Mouse (Mus musculus) embryonic facial prominence, embryonic 15.5 days (tissue): ENCODE data around the gene Lmnb2. TPM values are rescaled to one million over a fixed set of nuclear protein-coding genes. Genes with fewer than 3 reads are reported as not detected.

Experiments used
- ATAC-seq: fragments of 200-750 bp; cut with Nextera tagmentation; 2 replicates; pipeline ENCODE4 v1.8.0; 2017; ENCODE audit warnings: low read depth, moderate TSS enrichment; ENCODE audit not compliant: insufficient number of reproducible peaks, low FRiP score, low TSS enrichment
- H3K27ac ChIP-seq: fragments of 300-500 bp; sonication (generic); replicated peaks from 2 replicates; pipeline ENCODE4 v1.5.1; 2015; ENCODE audit warnings: mild to moderate bottlenecking, inconsistent platforms
- H3K27me3 ChIP-seq: fragments of 300-500 bp; sonication (generic); 2 replicates; pipeline ENCODE4 v1.6.1; 2015; ENCODE audit warnings: inconsistent platforms
- H3K36me3 ChIP-seq: fragments of 300-500 bp; sonication (generic); 2 replicates; pipeline ENCODE4 v1.6.1; 2015; ENCODE audit warnings: mild to moderate bottlenecking, inconsistent platforms
- H3K4me1 ChIP-seq: fragments of 300-500 bp; sonication (generic); 2 replicates; pipeline ENCODE4 v1.6.1; 2015; ENCODE audit warnings: inconsistent platforms
- H3K4me2 ChIP-seq: fragments of 300-500 bp; sonication (generic); replicated peaks from 2 replicates; pipeline ENCODE4 v1.6.1; 2015; ENCODE audit warnings: mild to moderate bottlenecking, inconsistent platforms
- H3K4me3 ChIP-seq: fragments of 300-500 bp; sonication (generic); replicated peaks from 2 replicates; pipeline ENCODE4 v1.5.1; 2015; ENCODE audit warnings: mild to moderate bottlenecking, inconsistent platforms
- H3K9ac ChIP-seq: fragments of 300-500 bp; sonication (generic); 2 replicates; pipeline ENCODE4 v1.6.1; 2015; ENCODE audit warnings: inconsistent platforms
- H3K9me3 ChIP-seq: fragments of 300-500 bp; sonication (generic); replicated peaks from 2 replicates; pipeline ENCODE4 v1.6.1; 2016; ENCODE audit warnings: inconsistent platforms
- WGBS: fragments of 180-500 bp; shearing (Covaris S2); methylation state at CpG from one replicate; pipeline ENCODE4 v1.1.7; 2015; 5-methylcytosine and 5-hydroxymethylcytosine counted together
- polyA plus RNA-seq: library from polyadenylated mRNA; unstranded; fragments of >200 nt; fragmentation: Nextera tagmentation; extraction: Ambion mirVana; gene quantifications from 2 replicates; pipeline ENCODE4 v1.2.1, GENCODE M21; 2015

The Lmnb2 gene
- 56.7 and 60.1 TPM in 2 replicates for polyA plus RNA-seq

DNA sequence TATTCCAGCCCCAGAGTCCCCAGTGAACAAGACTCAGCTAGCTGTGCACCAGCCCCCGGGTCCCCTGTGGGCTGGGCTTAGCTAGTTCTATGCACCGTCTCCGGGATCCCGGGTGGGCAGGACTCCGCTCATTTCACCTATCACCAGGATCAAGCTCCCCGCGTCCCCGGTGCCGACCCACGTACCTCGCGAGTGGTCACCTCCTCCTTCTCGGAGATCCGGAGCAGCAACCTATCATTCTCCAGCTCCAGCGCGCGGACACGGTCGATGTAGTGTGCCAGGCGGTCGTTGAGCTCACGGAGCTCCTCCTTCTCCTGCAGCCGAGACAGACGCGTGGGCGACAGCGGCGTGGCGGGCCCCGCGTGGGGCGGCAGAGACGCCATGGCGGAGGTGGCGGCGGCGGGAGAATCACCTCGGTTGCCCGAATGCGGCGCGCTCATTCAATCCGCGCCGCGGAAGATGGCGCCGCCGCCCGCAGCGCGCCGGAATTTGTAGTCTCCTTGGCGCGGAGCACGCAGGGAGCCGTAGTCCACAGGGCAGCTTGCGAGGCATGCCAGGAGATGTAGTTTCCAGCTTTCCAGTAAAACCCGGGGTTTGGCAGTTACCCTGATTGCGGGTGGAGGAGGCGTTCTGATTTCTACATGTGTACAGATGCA is at the start of gene Lmnb2:
Gene Lmnb2 (minus strand): TSS at position 467 of the 656 bp plus-strand sequence.
- Histone ChIP-seq H3K4me2 (peak within 1 kb of the TSS; percentile 93), H3K27ac (peak within 1 kb of the TSS; percentile 80), H3K9ac (peak within 1 kb of the TSS; percentile 79), H3K36me3 (peaks cover 20% of the 10 kb centered on the region), H3K9me3 (no peaks in the 10 kb centered on the region), H3K27me3 (no peaks in the 10 kb centered on the region), H3K4me1 (peaks cover 49% of the 10 kb centered on the region), H3K4me3 (peak within 1 kb of the TSS; percentile 91)
- 0 out of 2 replicates have a peak, but pooled peaks have one; percentile 20 for ATAC-seq
- WGBS: under 1% methylated on average over 55 of the region's 61 CpGs

- 53% methylated on average over 3 of the region's 3 CpGs for WGBS
- Histone ChIP-seq H3K9ac (no peak overlapping the region; the same call in 1 of the 2 replicates), H3K27ac (no peak overlapping the region), H3K4me1 (peaks cover 26% of the 10 kb centered on the region), H3K4me2 (no peak overlapping the region), H3K9me3 (no peaks in the 10 kb centered on the region), H3K27me3 (no peaks in the 10 kb centered on the region), H3K4me3 (no peak overlapping the region), H3K36me3 (no peaks in the 10 kb centered on the region)
- 0 out of 2 replicates have a peak, but pooled peaks have one; percentile 29 for ATAC-seq
Observed at GRCm38 (mm10) chr10:80967101-80967656, 49.1 kb upstream of the Lmnb2 start.

- Histone ChIP-seq H3K4me3 (no peak overlapping the region), H3K9ac (no peak overlapping the region), H3K27ac (no peak overlapping the region), H3K36me3 (no peaks in the 10 kb centered on the region), H3K27me3 (no peaks in the 10 kb centered on the region), H3K9me3 (no peaks in the 10 kb centered on the region), H3K4me2 (no peak overlapping the region), H3K4me1 (peaks cover 35% of the 10 kb centered on the region)
- WGBS: 41% methylated on average over 12 of the region's 12 CpGs
- ATAC-seq: no peak
Observed at GRCm38 (mm10) chr10:80966296-80966695, 48.3 kb upstream of the Lmnb2 start.

DNA sequence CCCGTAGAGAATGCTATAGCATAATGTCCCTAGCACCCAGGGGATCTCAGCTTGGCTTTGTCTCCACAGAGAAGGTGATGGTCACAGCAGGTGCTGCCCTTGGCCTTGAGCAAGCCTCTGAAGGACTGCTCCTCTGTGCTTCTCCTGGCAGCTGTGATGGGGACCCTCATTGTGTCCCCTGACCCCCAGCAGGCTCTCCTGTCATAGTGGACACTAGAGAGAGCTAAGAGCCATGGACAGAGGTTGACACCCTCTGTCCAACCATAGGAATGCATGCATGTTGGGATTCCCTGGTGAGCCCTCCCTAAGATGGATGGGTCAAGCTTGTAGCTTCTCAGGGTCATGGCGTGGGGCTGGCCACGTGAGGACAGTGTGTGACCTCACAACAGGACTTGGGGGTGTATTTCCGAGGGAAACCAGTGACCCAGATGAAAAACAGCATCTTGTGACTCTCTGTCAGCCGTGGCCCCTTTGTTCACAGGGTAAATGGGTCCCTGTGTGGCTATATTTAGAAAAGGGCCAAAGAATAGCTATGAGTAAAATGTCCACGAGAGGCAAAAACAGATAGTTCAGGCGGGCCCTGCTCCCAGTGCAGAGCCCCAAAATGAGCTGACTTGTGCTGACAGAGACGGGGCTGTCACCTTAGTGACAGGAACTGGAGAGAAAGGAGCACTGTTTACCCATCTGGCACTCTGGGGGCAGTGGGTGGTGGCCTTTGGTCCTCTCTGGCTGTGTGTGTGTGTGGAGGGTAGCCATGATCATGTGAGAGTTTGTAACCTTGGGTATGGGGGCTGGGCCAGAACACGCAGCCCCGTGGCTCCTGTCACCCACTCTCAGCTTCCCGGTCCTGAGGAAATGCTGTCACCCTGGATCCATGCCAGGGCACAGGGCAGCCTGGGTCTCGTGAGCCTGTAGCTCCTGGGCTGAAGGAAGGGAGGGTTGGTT is 45.3 kb upstream of the Lmnb2 start:
- peaks cover 47% of the 10 kb centered on the region for H3K4me1 ChIP-seq
- no peak for ATAC-seq
- WGBS: 57% methylated on average over 12 of the region's 12 CpGs
- H3K36me3 ChIP-seq: no peaks in the 10 kb centered on the region
- H3K9me3 ChIP-seq: no peaks in the 10 kb centered on the region
- no peak overlapping the region for H3K4me2 ChIP-seq
- no peak overlapping the region for H3K9ac ChIP-seq
- no peaks in the 10 kb centered on the region for H3K27me3 ChIP-seq
- H3K27ac ChIP-seq: no peak overlapping the region
- no peak overlapping the region for H3K4me3 ChIP-seq

GRCm38 (mm10) chr10:80962585-80962984 is 44.5 kb upstream of the Lmnb2 start:
- no peaks in the 10 kb centered on the region for H3K9me3 ChIP-seq
- H3K9ac ChIP-seq: no peak overlapping the region
- H3K4me2 ChIP-seq: no peak overlapping the region
- no peak overlapping the region for H3K4me3 ChIP-seq
- peak overlapping the region; percentile 89 for H3K27ac ChIP-seq
- H3K4me1 ChIP-seq: peaks cover 46% of the 10 kb centered on the region
- no peaks in the 10 kb centered on the region for H3K36me3 ChIP-seq
- no peak for ATAC-seq
- H3K27me3 ChIP-seq: no peaks in the 10 kb centered on the region
- 57% methylated on average over 5 of the region's 5 CpGs for WGBS

DNA sequence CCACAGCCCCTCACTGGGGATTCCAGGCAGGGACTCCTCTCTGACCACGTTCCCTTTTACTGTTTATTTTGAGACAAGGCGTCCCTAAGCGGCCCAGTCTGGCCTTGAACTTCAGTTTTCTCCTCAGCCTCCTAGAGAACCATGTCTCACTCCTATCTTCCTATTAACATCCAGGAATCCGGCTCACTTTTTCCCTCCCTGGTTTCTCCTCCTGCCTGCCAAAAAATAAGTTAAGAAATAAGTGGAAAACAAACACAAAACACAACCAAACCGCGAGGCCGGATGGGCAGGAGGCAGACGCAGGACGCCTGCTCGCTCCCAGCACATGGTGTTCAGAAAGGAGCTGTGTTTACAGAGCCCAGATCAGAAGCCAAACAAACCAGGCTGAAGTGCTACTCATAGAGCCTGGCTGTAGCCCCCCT is 44.0 kb upstream of the Lmnb2 start:
- H3K4me2 ChIP-seq: no peak overlapping the region
- no peak for ATAC-seq
- H3K36me3 ChIP-seq: no peaks in the 10 kb centered on the region
- no peak overlapping the region for H3K9ac ChIP-seq
- WGBS: 28% methylated on average over 10 of the region's 10 CpGs
- peaks cover 41% of the 10 kb centered on the region for H3K4me1 ChIP-seq
- no peak overlapping the region for H3K4me3 ChIP-seq
- H3K27me3 ChIP-seq: no peaks in the 10 kb centered on the region
- H3K9me3 ChIP-seq: no peaks in the 10 kb centered on the region
- H3K27ac ChIP-seq: peak overlapping the region; percentile 89

GRCm38 (mm10) chr10:80960551-80961508 is 42.8 kb upstream of the Lmnb2 start:
- H3K4me3 ChIP-seq: no peak overlapping the region
- no peaks in the 10 kb centered on the region for H3K27me3 ChIP-seq
- no peak overlapping the region for H3K9ac ChIP-seq
- ATAC-seq: peak; percentile 67
- H3K4me2 ChIP-seq: 0 out of 2 replicates have a peak overlapping the region, but pooled peaks have one; percentile 4
- 10% methylated on average over 16 of the region's 16 CpGs for WGBS
- no peaks in the 10 kb centered on the region for H3K9me3 ChIP-seq
- no peaks in the 10 kb centered on the region for H3K36me3 ChIP-seq
- peak overlapping the region; percentile 89 for H3K27ac ChIP-seq
- peaks cover 37% of the 10 kb centered on the region for H3K4me1 ChIP-seq

- no peak for ATAC-seq
- H3K9ac ChIP-seq: no peak overlapping the region
- H3K4me3 ChIP-seq: no peak overlapping the region
- no peaks in the 10 kb centered on the region for H3K36me3 ChIP-seq
- H3K9me3 ChIP-seq: no peaks in the 10 kb centered on the region
- peaks cover 51% of the 10 kb centered on the region for H3K4me1 ChIP-seq
- no peak overlapping the region for H3K27ac ChIP-seq
- no peak overlapping the region for H3K4me2 ChIP-seq
- 87% methylated on average over 5 of the region's 5 CpGs for WGBS
- H3K27me3 ChIP-seq: no peaks in the 10 kb centered on the region
Observed at GRCm38 (mm10) chr10:80958979-80959637, 41.1 kb upstream of the Lmnb2 start.

DNA sequence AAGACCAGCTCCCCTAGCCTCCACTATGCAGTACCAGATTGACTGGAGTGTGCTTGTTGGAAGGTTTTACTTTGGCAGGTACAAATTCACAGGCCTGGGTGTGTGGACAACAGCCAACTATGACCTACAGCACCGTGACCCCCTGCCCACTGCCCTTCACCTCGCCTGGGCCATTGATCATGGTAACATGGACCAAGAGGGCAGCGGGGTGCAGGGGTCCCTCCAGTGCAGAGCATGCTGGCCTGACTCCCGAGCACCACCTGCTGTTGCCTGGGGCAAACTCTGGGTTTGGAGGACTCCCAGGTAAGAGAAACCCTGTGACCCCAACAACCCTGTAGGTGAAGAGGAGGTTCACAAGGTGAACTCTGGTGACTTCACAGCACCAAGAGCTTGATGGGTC is 39.7 kb upstream of the Lmnb2 start:
- no peak for ATAC-seq
- WGBS: 71% methylated on average over 4 of the region's 4 CpGs
- Histone ChIP-seq H3K4me1 (peaks cover 44% of the 10 kb centered on the region), H3K9me3 (no peaks in the 10 kb centered on the region), H3K27me3 (no peaks in the 10 kb centered on the region), H3K4me3 (no peak overlapping the region), H3K36me3 (no peaks in the 10 kb centered on the region), H3K27ac (no peak overlapping the region), H3K4me2 (no peak overlapping the region), H3K9ac (no peak overlapping the region)

DNA sequence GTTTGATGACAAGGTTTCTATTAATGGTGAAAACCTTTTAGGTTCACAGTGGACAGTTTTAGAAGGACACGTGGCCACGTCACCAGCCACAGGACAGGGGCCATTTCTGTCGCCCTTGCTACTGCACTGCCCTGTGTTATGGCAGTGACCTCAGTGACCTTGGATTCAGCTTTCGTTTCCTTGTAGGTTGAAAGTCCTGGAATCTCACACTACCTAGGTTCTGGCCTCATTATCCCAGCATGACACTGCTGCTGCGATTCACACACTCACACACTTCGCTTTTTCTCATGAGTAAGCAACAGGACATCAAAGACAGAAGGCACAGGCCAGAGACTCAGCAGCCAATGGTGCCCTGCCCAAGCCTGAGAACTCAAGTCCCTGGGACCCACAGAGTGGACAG is 38.9 kb upstream of the Lmnb2 start:
- WGBS: 84% methylated on average over 6 of the region's 6 CpGs
- Histone ChIP-seq H3K27ac (no peak overlapping the region), H3K9ac (no peak overlapping the region), H3K36me3 (no peaks in the 10 kb centered on the region), H3K4me1 (peaks cover 37% of the 10 kb centered on the region), H3K4me3 (no peak overlapping the region), H3K27me3 (no peaks in the 10 kb centered on the region), H3K9me3 (no peaks in the 10 kb centered on the region), H3K4me2 (no peak overlapping the region)
- no peak for ATAC-seq
